Mouse (Mus musculus) limb, embryonic 13.5 days (tissue): ENCODE measurements around the gene Erf. TPM values are rescaled to one million over a fixed set of nuclear protein-coding genes. Genes with fewer than 3 reads are reported as not detected.
A peak's percentile ranks its signal among the peaks of the same experiment; 100 is the strongest.

Experiments
- ATAC-seq: fragments of 200-750 bp; cut with Nextera tagmentation; 2 replicates; pipeline ENCODE4 v1.8.0; 2017; ENCODE audit warnings: low read depth, moderate number of reproducible peaks, moderate TSS enrichment; ENCODE audit not compliant: low FRiP score
- H3K27ac ChIP-seq: fragments of 300-500 bp; sonication (generic); 2 replicates; pipeline ENCODE4 v1.5.1; 2015; ENCODE audit warnings: inconsistent platforms, mild to moderate bottlenecking, moderate library complexity
- H3K27me3 ChIP-seq: fragments of 300-500 bp; sonication (generic); 2 replicates; pipeline ENCODE4 v1.6.1; 2015; ENCODE audit warnings: mild to moderate bottlenecking, inconsistent platforms
- H3K36me3 ChIP-seq: fragments of 300-500 bp; sonication (generic); 2 replicates; pipeline ENCODE4 v1.6.1; 2015; ENCODE audit warnings: inconsistent platforms, mild to moderate bottlenecking, moderate library complexity
- H3K4me1 ChIP-seq: fragments of 300-500 bp; sonication (generic); 2 replicates; pipeline ENCODE4 v1.6.1; 2015; ENCODE audit warnings: inconsistent platforms
- H3K4me2 ChIP-seq: fragments of 300-500 bp; sonication (generic); replicated peaks from 2 replicates; pipeline ENCODE4 v1.6.1; 2015; ENCODE audit warnings: inconsistent platforms, mild to moderate bottlenecking, moderate library complexity
- H3K4me3 ChIP-seq: fragments of 300-500 bp; sonication (generic); 2 replicates; pipeline ENCODE4 v1.5.1; 2015; ENCODE audit warnings: moderate library complexity, mild to moderate bottlenecking, inconsistent platforms
- H3K9ac ChIP-seq: fragments of 300-500 bp; sonication (generic); 2 replicates; pipeline ENCODE4 v1.6.1; 2015; ENCODE audit warnings: mild to moderate bottlenecking, inconsistent platforms
- H3K9me3 ChIP-seq: fragments of 300-500 bp; sonication (generic); 2 replicates; pipeline ENCODE4 v1.6.1; 2016; ENCODE audit warnings: inconsistent platforms
- WGBS: fragments of 180-500 bp; shearing (Covaris S2); methylation state at CpG from one replicate; pipeline ENCODE4 v1.1.7; 2015; 5-methylcytosine and 5-hydroxymethylcytosine counted together
- polyA plus RNA-seq: library from polyadenylated mRNA; unstranded; fragments of >200 nt; fragmentation: Nextera tagmentation; extraction: Ambion mirVana; gene quantifications from 2 replicates; pipeline ENCODE4 v1.2.1, GENCODE M21; 2015

The Erf gene
- polyA plus RNA-seq, 1 experiment from 2014 or later: 25.6 TPM

DNA sequence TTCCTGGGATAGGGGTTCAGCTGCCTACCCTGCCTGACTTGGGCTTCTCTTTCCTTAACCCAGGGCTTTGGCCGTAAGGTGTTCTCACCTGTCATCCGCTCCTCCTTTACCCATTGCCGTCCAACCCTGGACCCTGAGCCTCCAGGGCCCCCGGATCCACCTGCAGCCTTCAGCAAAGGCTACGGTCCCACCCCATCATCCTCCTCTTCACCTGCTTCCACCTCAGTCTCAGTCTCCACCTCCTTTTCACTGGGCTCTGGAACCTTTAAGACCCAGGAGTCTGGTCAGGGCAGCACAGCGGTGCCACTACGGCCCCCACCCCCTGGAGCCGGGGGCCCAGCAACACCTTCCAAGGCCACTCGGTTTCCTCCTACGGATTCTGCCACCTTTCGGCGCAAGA, 37.5 kb upstream of the Erf start:
- Histone ChIP-seq H3K9me3 (no peaks in the 10 kb centered on the region), H3K27ac (no peak overlapping the region), H3K4me1 (peaks cover 30% of the 10 kb centered on the region), H3K4me3 (no peak overlapping the region), H3K27me3 (no peaks in the 10 kb centered on the region), H3K36me3 (peaks cover 85% of the 10 kb centered on the region), H3K4me2 (no peak overlapping the region), H3K9ac (no peak overlapping the region)
- 95% methylated on average over 12 of the region's 12 CpGs for WGBS
- no peak for ATAC-seq

DNA sequence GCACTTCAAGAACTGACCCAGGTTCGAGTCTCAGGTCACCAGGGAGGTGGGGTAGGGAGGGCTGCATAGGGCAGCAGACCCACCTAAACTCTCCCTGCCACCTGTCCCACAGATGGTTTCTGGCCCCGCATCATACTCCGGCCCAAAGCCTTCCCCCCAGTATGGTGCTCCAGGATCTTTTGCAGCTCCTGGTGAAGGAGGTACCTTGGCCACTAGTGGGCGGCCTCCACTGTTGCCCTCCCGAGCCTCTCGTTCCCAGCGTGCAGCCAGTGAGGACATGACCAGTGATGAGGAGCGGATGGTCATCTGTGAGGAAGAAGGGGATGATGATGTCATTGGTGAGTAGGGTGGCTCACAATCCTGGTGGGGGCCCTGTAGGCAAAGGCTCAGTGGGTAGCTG, 36.4 kb upstream of the Erf start:
- H3K9ac ChIP-seq: no peak overlapping the region
- peaks cover 30% of the 10 kb centered on the region for H3K4me1 ChIP-seq
- 83% methylated on average over 8 of the region's 8 CpGs for WGBS
- H3K27me3 ChIP-seq: no peaks in the 10 kb centered on the region
- H3K4me3 ChIP-seq: no peak overlapping the region
- ATAC-seq: no peak
- no peak overlapping the region for H3K4me2 ChIP-seq
- no peak overlapping the region for H3K27ac ChIP-seq
- no peaks in the 10 kb centered on the region for H3K9me3 ChIP-seq
- H3K36me3 ChIP-seq: peaks cover 75% of the 10 kb centered on the region

DNA sequence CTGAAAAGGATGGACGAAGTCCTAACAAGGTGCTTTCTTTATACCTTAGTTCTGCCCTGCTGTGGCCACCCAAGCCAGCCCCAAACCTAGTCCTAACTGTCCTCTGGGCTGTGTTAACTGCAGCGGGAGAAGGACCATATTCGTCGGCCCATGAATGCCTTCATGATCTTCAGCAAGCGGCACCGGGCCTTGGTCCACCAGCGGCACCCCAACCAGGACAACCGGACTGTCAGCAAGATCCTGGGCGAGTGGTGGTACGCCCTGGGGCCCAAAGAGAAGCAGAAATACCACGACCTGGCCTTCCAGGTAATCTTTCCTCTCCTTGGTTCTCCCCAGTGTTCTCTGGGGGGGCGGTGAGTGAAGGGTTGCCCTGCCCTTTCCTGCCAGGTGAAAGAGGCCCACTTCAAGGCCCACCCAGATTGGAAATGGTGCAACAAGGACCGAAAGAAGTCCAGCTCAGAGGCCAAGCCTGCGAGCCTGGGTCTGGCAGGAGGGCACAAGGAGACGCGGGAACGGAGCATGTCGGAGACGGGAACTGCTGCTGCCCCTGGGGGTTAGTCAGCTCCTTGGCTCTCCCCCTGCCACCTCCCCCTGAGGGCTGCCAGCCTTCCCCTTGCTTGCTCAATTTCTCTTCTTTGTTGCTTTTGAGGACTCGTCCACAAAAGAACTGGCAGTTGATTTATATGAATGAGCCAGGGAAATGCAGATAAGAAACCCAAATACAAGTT, 35.1 kb upstream of the Erf start:
- peaks cover 36% of the 10 kb centered on the region for H3K4me1 ChIP-seq
- H3K4me2 ChIP-seq: no peak overlapping the region
- no peaks in the 10 kb centered on the region for H3K9me3 ChIP-seq
- H3K4me3 ChIP-seq: no peak overlapping the region
- peaks cover 62% of the 10 kb centered on the region for H3K36me3 ChIP-seq
- WGBS: 93% methylated on average over 20 of the region's 20 CpGs
- H3K27ac ChIP-seq: no peak overlapping the region
- ATAC-seq: no peak
- H3K27me3 ChIP-seq: no peaks in the 10 kb centered on the region
- no peak overlapping the region for H3K9ac ChIP-seq

GRCm38 (mm10) chr7:25284766-25285165, 34.2 kb upstream of the Erf start:
- ATAC-seq: no peak
- H3K4me2 ChIP-seq: peak overlapping the region; percentile 82
- peaks cover 41% of the 10 kb centered on the region for H3K4me1 ChIP-seq
- H3K27ac ChIP-seq: no peak overlapping the region
- peaks cover 52% of the 10 kb centered on the region for H3K36me3 ChIP-seq
- H3K9ac ChIP-seq: peak overlapping the region; percentile 89
- H3K27me3 ChIP-seq: no peaks in the 10 kb centered on the region
- H3K4me3 ChIP-seq: peak overlapping the region; percentile 85; the same call in 1 of the 2 replicates
- H3K9me3 ChIP-seq: no peaks in the 10 kb centered on the region
- WGBS: 70% methylated on average over 5 of the region's 5 CpGs

GRCm38 (mm10) chr7:25284171-25284570, 33.6 kb upstream of the Erf start:
- WGBS: 55% methylated on average over 2 of the region's 2 CpGs
- H3K9me3 ChIP-seq: no peaks in the 10 kb centered on the region
- peaks cover 46% of the 10 kb centered on the region for H3K36me3 ChIP-seq
- peak overlapping the region; percentile 85 for H3K4me3 ChIP-seq
- H3K9ac ChIP-seq: peak overlapping the region; percentile 89
- H3K4me1 ChIP-seq: peaks cover 43% of the 10 kb centered on the region
- H3K4me2 ChIP-seq: peak overlapping the region; percentile 82
- H3K27me3 ChIP-seq: no peaks in the 10 kb centered on the region
- ATAC-seq: no peak
- peak overlapping the region; percentile 100; the same call in 1 of the 2 replicates for H3K27ac ChIP-seq

DNA sequence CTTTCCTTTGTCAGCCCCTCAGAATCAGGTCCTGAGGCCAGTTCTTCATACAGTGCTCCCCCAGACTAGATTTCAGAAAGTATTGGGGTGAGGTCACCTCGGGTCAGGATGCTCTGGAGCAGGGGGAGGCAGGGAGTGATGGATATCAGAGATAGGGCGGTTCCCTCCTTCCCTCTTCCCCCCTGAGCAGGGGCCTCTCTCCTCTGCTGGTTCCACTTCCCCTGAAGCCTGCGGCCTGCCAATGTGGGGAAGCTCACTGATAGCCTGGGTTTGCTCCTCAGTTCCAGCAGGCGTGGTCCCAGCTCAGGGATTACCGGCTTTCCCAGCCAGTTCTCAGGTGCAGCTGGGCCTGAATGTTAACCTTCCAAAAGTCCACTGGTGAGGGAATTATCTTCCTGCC, 33.1 kb upstream of the Erf start:
- Histone ChIP-seq H3K4me1 (peaks cover 43% of the 10 kb centered on the region), H3K4me2 (peak overlapping the region; percentile 82), H3K36me3 (peaks cover 41% of the 10 kb centered on the region), H3K27ac (peak overlapping the region; percentile 100; the same call in 1 of the 2 replicates), H3K27me3 (no peaks in the 10 kb centered on the region), H3K9ac (peak overlapping the region; percentile 89), H3K9me3 (no peaks in the 10 kb centered on the region), H3K4me3 (peak overlapping the region; percentile 85)
- no peak for ATAC-seq
- WGBS: 23% methylated on average over 5 of the region's 5 CpGs

DNA sequence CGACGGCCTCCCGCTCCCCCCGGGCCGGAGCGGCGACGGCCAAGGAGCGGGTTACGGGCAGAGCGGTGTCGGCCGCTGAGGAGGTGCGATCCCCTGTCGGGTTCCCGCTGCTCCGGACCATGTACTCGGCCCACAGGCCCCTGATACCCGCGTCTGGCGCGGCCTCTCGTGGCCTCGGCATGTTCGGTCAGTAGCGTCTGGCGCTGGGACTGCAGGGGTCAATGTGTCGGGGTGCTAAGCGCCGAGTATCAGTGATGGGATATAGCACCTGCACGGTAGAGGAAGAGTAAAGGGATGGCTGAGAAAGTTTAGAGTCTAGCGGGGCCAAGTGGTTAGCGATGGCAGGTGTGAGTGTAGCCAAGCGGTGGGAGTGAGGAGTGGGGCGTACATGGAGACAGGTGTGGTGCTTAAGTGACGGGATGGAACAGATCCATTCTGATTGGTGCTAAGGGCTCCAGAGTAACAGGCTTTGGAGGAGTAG, 32.2 kb upstream of the Erf start:
- peak overlapping the region; percentile 89 for H3K9ac ChIP-seq
- H3K36me3 ChIP-seq: peaks cover 32% of the 10 kb centered on the region
- H3K4me1 ChIP-seq: peaks cover 45% of the 10 kb centered on the region
- H3K9me3 ChIP-seq: no peaks in the 10 kb centered on the region
- peak overlapping the region; percentile 82 for H3K4me2 ChIP-seq
- H3K27ac ChIP-seq: peak overlapping the region; percentile 100
- under 1% methylated on average over 28 of the region's 36 CpGs for WGBS
- peak overlapping the region; percentile 85 for H3K4me3 ChIP-seq
- no peaks in the 10 kb centered on the region for H3K27me3 ChIP-seq
- no peak for ATAC-seq

DNA sequence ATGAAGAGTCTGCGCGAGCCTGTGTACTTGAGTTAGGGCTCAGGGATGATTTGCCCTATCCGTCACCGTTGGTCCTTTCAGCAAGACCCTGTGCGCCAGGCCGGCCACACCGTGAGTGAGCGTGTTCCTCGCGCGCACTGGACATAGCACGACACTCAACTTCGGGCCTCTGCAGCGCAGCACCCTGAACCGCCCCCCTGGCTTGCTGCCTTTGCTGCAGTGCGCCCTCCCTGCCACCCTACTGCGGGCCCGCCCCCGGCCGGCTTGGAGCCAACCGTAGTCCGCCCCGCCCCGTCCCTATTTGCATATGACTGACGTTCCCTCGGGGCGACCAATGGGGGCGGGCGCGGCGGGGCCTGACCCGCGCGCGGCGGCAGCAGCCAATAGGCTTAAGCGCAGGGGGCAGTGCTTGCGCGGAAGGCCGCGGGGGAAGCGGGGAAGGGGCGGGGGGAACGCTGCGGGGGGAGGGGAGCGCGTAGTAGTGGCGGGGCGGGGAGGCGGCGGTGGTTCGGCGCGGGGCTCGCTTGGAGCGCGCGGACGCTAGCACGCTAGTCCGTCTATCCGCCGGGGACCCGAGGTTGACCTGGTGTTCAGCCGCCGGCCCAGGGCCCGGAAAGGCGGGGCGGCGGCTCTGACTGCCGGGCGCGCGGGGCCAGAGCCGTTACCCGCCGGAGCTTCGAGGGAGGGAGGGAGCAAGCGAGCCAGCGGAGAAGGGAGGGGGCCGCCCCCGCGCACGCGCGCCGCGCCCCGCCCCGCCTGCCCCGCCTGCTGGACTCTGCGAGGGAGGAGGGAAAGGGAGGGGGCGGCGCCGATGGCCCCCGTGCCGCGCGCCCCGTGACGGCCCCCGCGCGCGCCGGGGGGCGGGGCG, 31.4 kb upstream of the Erf start:
- Histone ChIP-seq H3K9ac (peak overlapping the region; percentile 89), H3K4me1 (peaks cover 53% of the 10 kb centered on the region), H3K4me2 (peak overlapping the region; percentile 82), H3K9me3 (no peaks in the 10 kb centered on the region), H3K36me3 (peaks cover 24% of the 10 kb centered on the region), H3K4me3 (peak overlapping the region; percentile 85), H3K27ac (peak overlapping the region; percentile 100), H3K27me3 (no peaks in the 10 kb centered on the region)
- WGBS: under 1% methylated on average over 72 of the region's 108 CpGs
- peak; percentile 74 for ATAC-seq

- 15% methylated on average over 12 of the region's 12 CpGs for WGBS
- Histone ChIP-seq H3K4me2 (peak overlapping the region; percentile 82), H3K4me3 (peak overlapping the region; percentile 85), H3K4me1 (peaks cover 59% of the 10 kb centered on the region), H3K27me3 (no peaks in the 10 kb centered on the region), H3K9ac (peak overlapping the region; percentile 50), H3K36me3 (peaks cover 17% of the 10 kb centered on the region), H3K27ac (peak overlapping the region; percentile 100), H3K9me3 (no peaks in the 10 kb centered on the region)
- no peak for ATAC-seq
These were observed 30.7 kb upstream of the Erf start for GRCm38 (mm10) chr7:25281166-25281733.

GRCm38 (mm10) chr7:25279861-25280791, 29.6 kb upstream of the Erf start:
- Histone ChIP-seq H3K27ac (peak overlapping the region; percentile 100), H3K9ac (peak overlapping the region; percentile 70), H3K4me1 (peaks cover 70% of the 10 kb centered on the region), H3K9me3 (no peaks in the 10 kb centered on the region), H3K4me3 (peak overlapping the region; percentile 85), H3K36me3 (peaks cover 9% of the 10 kb centered on the region), H3K4me2 (peak overlapping the region; percentile 82), H3K27me3 (no peaks in the 10 kb centered on the region)
- peak; percentile 51 for ATAC-seq
- WGBS: 0% methylated on average over 6 of the region's 6 CpGs
